Comparison of ENCODE assay signal across 21 mouse cellular contexts in the genomic region with DNA sequence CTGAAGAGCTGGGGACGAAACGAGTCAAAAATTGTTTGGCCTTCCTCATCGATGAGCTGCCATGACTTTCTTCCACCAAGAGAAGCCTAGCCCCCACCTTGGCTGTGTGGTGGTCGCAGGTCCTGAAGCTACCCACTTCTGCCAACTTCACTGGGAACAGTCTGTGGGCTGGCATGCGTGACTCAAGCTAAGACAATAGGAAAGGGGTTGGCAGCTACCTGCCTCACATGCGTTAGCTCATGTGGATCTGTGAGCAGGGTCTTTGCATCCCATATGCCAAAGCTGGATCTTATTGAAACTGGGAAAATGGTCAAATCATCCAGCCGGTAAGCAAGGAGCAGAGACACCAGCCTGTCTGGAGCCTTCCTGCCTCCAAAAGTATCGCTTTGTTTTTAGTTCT. TPM values are rescaled to one million over a fixed set of nuclear protein-coding genes. Genes with fewer than 3 reads are reported as not detected.
DNase-seq lines count a peak whose midpoint lies in the region; ATAC-seq lines count a peak whose summit lies in the region.
"Had no signal": no experiment of that assay in that cellular context is flagged by ENCODE, and none has a peak within 500 bp of the region (broad histone marks: within the 10 kb centered on the region; RNA-seq: fewer than 3 reads in every experiment).

No protein-coding gene starts in this region.

- H3K36me3 ChIP-seq in forebrain, embryonic 14.5 days (ENCODE audit: control insufficient read depth, insufficient read depth, low read length): no peaks in the 10 kb centered on the region
- no peaks in the 10 kb centered on the region for H3K36me3 ChIP-seq in forebrain, embryonic 11.5 days (ENCODE audit: control insufficient read depth, insufficient read depth, low read length)
- H3K36me3 ChIP-seq in midbrain, embryonic 11.5 days (ENCODE audit: control insufficient read depth, insufficient read depth, low read length): no peaks in the 10 kb centered on the region
- H3K36me3 ChIP-seq in midbrain, embryonic 13.5 days: no peaks in the 10 kb centered on the region
- no peaks in the 10 kb centered on the region for H3K36me3 ChIP-seq in embryonic facial prominence, embryonic 13.5 days
- H3K36me3 ChIP-seq in limb, embryonic 15.5 days: no peaks in the 10 kb centered on the region
- H3K36me3 ChIP-seq: heart, embryonic 13.5 days; hindbrain, embryonic 12.5 days had no signal

- peak; percentile 28 for DNase-seq in forebrain, embryonic 14.5 days (ENCODE audit: low spot score)
- DNase-seq in forebrain, embryonic 11.5 days (ENCODE audit: low spot score): no peak
- peak; percentile 54 for DNase-seq in midbrain, embryonic 11.5 days (ENCODE audit: low spot score, missing footprints)
- no peak for DNase-seq in thymus, postnatal 4 days
- DNase-seq: adrenal gland, adult 2 months; adrenal gland, postnatal 25 days; cerebellum, adult 11 months; cerebellum, adult 9-10 months; cerebellum, postnatal 36 days; gastrocnemius, adult 2 months; gastrocnemius, postnatal 25 days; heart, postnatal 36 days; kidney, adult 11 months had no signal

- no peak overlapping the region for H3K9ac ChIP-seq in forebrain, embryonic 14.5 days (ENCODE audit: low read length)
- no peak overlapping the region for H3K9ac ChIP-seq in forebrain, embryonic 11.5 days (ENCODE audit: low read length)
- no peak overlapping the region for H3K9ac ChIP-seq in midbrain, embryonic 11.5 days (ENCODE audit: low read length)
- H3K9ac ChIP-seq in midbrain, embryonic 13.5 days (replicated peaks): no peak overlapping the region
- H3K9ac ChIP-seq in embryonic facial prominence, embryonic 13.5 days: no peak overlapping the region
- no peak overlapping the region for H3K9ac ChIP-seq in limb, embryonic 15.5 days
- H3K9ac ChIP-seq: heart, embryonic 13.5 days; hindbrain, embryonic 12.5 days had no signal

- no peaks in the 10 kb centered on the region for H3K27me3 ChIP-seq in forebrain, embryonic 14.5 days (replicated peaks; ENCODE audit: control insufficient read depth, insufficient read depth, low read length)
- no peaks in the 10 kb centered on the region for H3K27me3 ChIP-seq in forebrain, embryonic 11.5 days (ENCODE audit: control insufficient read depth, insufficient read depth, low read length)
- no peaks in the 10 kb centered on the region for H3K27me3 ChIP-seq in midbrain, embryonic 11.5 days (ENCODE audit: control insufficient read depth, insufficient read depth, low read length)
- no peaks in the 10 kb centered on the region for H3K27me3 ChIP-seq in midbrain, embryonic 13.5 days
- H3K27me3 ChIP-seq in embryonic facial prominence, embryonic 13.5 days: no peaks in the 10 kb centered on the region
- no peaks in the 10 kb centered on the region for H3K27me3 ChIP-seq in limb, embryonic 15.5 days
- H3K27me3 ChIP-seq: hindbrain, embryonic 12.5 days had no signal

- no peaks in the 10 kb centered on the region for H3K9me3 ChIP-seq in forebrain, embryonic 14.5 days (replicated peaks; ENCODE audit: control insufficient read depth, low read length)
- H3K9me3 ChIP-seq in forebrain, embryonic 11.5 days (ENCODE audit: control insufficient read depth, low read length): no peaks in the 10 kb centered on the region
- H3K9me3 ChIP-seq in midbrain, embryonic 11.5 days (ENCODE audit: control insufficient read depth, low read length): peaks cover 4% of the 10 kb centered on the region; the same call in 1 of the 2 replicates
- H3K9me3 ChIP-seq in midbrain, embryonic 13.5 days: no peaks in the 10 kb centered on the region
- H3K9me3 ChIP-seq in embryonic facial prominence, embryonic 13.5 days: 0 out of 2 replicates have a peak, but pooled peaks cover 4% of the 10 kb centered on the region
- no peaks in the 10 kb centered on the region for H3K9me3 ChIP-seq in limb, embryonic 15.5 days
- H3K9me3 ChIP-seq: hindbrain, embryonic 12.5 days had no signal

- no peaks in the 10 kb centered on the region for H3K4me1 ChIP-seq in forebrain, embryonic 14.5 days (ENCODE audit: control insufficient read depth, insufficient read depth, low read length)
- H3K4me1 ChIP-seq in forebrain, embryonic 11.5 days (replicated peaks; ENCODE audit: control insufficient read depth, insufficient read depth, low read length): no peaks in the 10 kb centered on the region
- no peaks in the 10 kb centered on the region for H3K4me1 ChIP-seq in midbrain, embryonic 11.5 days (ENCODE audit: control insufficient read depth, insufficient read depth, low read length)
- no peaks in the 10 kb centered on the region for H3K4me1 ChIP-seq in midbrain, embryonic 13.5 days (replicated peaks)
- H3K4me1 ChIP-seq in embryonic facial prominence, embryonic 13.5 days: peaks cover 80% of the 10 kb centered on the region
- peaks cover 59% of the 10 kb centered on the region for H3K4me1 ChIP-seq in limb, embryonic 15.5 days

- H3K27ac ChIP-seq in forebrain, embryonic 14.5 days (ENCODE audit: low read depth, low read length): no peak overlapping the region
- H3K27ac ChIP-seq in forebrain, embryonic 11.5 days (ENCODE audit: low read depth, low read length): no peak overlapping the region
- H3K27ac ChIP-seq in midbrain, embryonic 11.5 days (ENCODE audit: low read depth, low read length): no peak overlapping the region
- H3K27ac ChIP-seq in midbrain, embryonic 13.5 days: no peak overlapping the region
- H3K27ac ChIP-seq in embryonic facial prominence, embryonic 13.5 days: peak overlapping the region; percentile 99
- peak overlapping the region; percentile 18; the same call in 1 of the 2 replicates for H3K27ac ChIP-seq in limb, embryonic 15.5 days
- H3K27ac ChIP-seq: gastrocnemius, adult 2 months; heart, embryonic 13.5 days; hindbrain, embryonic 12.5 days; hindbrain, postnatal 0 days had no signal

- 81% methylated on average over 8 of the region's 8 CpGs for WGBS in forebrain, embryonic 14.5 days
- 93% methylated on average over 8 of the region's 8 CpGs for WGBS in forebrain, embryonic 11.5 days
- WGBS in midbrain, embryonic 11.5 days: 90% methylated on average over 8 of the region's 8 CpGs
- 93% methylated on average over 8 of the region's 8 CpGs for WGBS in midbrain, embryonic 13.5 days
- WGBS in embryonic facial prominence, embryonic 13.5 days: 81% methylated on average over 8 of the region's 8 CpGs
- WGBS in limb, embryonic 15.5 days: 75% methylated on average over 8 of the region's 8 CpGs

- H3K4me3 ChIP-seq in forebrain, embryonic 14.5 days (ENCODE audit: low read depth, low read length): no peak overlapping the region
- no peak overlapping the region for H3K4me3 ChIP-seq in forebrain, embryonic 11.5 days (ENCODE audit: low read depth, low read length)
- no peak overlapping the region for H3K4me3 ChIP-seq in midbrain, embryonic 11.5 days (ENCODE audit: low read depth, low read length)
- no peak overlapping the region for H3K4me3 ChIP-seq in midbrain, embryonic 13.5 days (replicated peaks)
- no peak overlapping the region for H3K4me3 ChIP-seq in embryonic facial prominence, embryonic 13.5 days
- H3K4me3 ChIP-seq in limb, embryonic 15.5 days: no peak overlapping the region
- H3K4me3 ChIP-seq: gastrocnemius, adult 2 months; heart, embryonic 13.5 days; hindbrain, embryonic 12.5 days had no signal

- ATAC-seq in forebrain, embryonic 14.5 days: no peak
- ATAC-seq in forebrain, embryonic 11.5 days (replicated peaks; ENCODE audit: low FRiP score): no peak
- no peak for ATAC-seq in midbrain, embryonic 11.5 days (ENCODE audit: low FRiP score)
- no peak for ATAC-seq in midbrain, embryonic 13.5 days
- ATAC-seq in embryonic facial prominence, embryonic 13.5 days (ENCODE audit: insufficient number of reproducible peaks, insufficient read depth, low FRiP score, low TSS enrichment, low read depth): no peak
- ATAC-seq in limb, embryonic 15.5 days (ENCODE audit: insufficient number of reproducible peaks, low FRiP score, low TSS enrichment, low read depth): no peak
- ATAC-seq: activated CD4-positive, CD25-positive, alpha-beta regulatory T cell, adult 4 months; hindbrain, postnatal 0 days; Patski had no signal

- no peak overlapping the region for H3K4me2 ChIP-seq in forebrain, embryonic 14.5 days (ENCODE audit: low read length)
- no peak overlapping the region for H3K4me2 ChIP-seq in forebrain, embryonic 11.5 days (ENCODE audit: low read depth, low read length, severe bottlenecking)
- H3K4me2 ChIP-seq in midbrain, embryonic 11.5 days: no peak overlapping the region
- H3K4me2 ChIP-seq in midbrain, embryonic 13.5 days (replicated peaks): no peak overlapping the region
- no peak overlapping the region for H3K4me2 ChIP-seq in embryonic facial prominence, embryonic 13.5 days
- no peak overlapping the region for H3K4me2 ChIP-seq in limb, embryonic 15.5 days
- H3K4me2 ChIP-seq: heart, embryonic 13.5 days; hindbrain, embryonic 12.5 days had no signal

RNA-seq across cellular contexts. Expression of a gene that starts 14.8 kb away (rescaled TPM):
- 9.8 and 10.5 TPM in 2 replicates for polyA plus RNA-seq in forebrain, embryonic 14.5 days (2014; fragmentation: Nextera tagmentation; extraction: Ambion mirVana)
- 6.4 and 9.7 TPM in 2 replicates for polyA plus RNA-seq in forebrain, embryonic 11.5 days (2014; fragmentation: Nextera tagmentation; extraction: Ambion mirVana)
- 10.8 and 13.3 TPM in 2 replicates for polyA plus RNA-seq in midbrain, embryonic 11.5 days (2014; fragmentation: Nextera tagmentation; extraction: Ambion mirVana)
- 13.9 and 14.6 TPM in 2 replicates for polyA plus RNA-seq in midbrain, embryonic 13.5 days (2015; fragmentation: Nextera tagmentation; extraction: Ambion mirVana)
- 30.3 and 35.0 TPM in 2 replicates for polyA plus RNA-seq in embryonic facial prominence, embryonic 13.5 days (2015; fragmentation: Nextera tagmentation; extraction: Ambion mirVana)
- 25.3 and 25.4 TPM in 2 replicates for polyA plus RNA-seq in limb, embryonic 15.5 days (2015; fragmentation: Nextera tagmentation; extraction: Ambion mirVana)
- polyA plus RNA-seq: activated CD4-positive, CD25-positive, alpha-beta regulatory T cell, adult 4 months; Patski had no signal

Comparison
In these comparisons a context has a peak if more than half of its experiments do, and no peak if none do; other contexts are left out.
1. DNase-seq: peak in forebrain, embryonic 14.5 days (single experiment) and midbrain, embryonic 11.5 days (single experiment); none in forebrain, embryonic 11.5 days (single experiment) and thymus, postnatal 4 days (single experiment).
2. H3K27ac ChIP-seq: peak in embryonic facial prominence, embryonic 13.5 days (single experiment) and limb, embryonic 15.5 days (single experiment); none in forebrain, embryonic 14.5 days (single experiment), forebrain, embryonic 11.5 days (single experiment), midbrain, embryonic 11.5 days (single experiment) and midbrain, embryonic 13.5 days (single experiment).